Mouse (Mus musculus): ENCODE measurements around the gene Vsir. TPM values are rescaled to one million over a fixed set of nuclear protein-coding genes. Genes with fewer than 3 reads are reported as not detected.

Vsir gene
- polyA plus RNA-seq, 1 experiment from 2014 or later = 1.6 TPM

- Histone ChIP-seq H3K27me3 (peaks cover 25% of the 10 kb centered on the region), H3K9ac (replicated peaks) (no peak overlapping the region), H3K36me3 (no peaks in the 10 kb centered on the region), H3K9me3 (no peaks in the 10 kb centered on the region), H3K4me1 (replicated peaks) (peaks cover 25% of the 10 kb centered on the region), H3K4me2 (replicated peaks) (peak overlapping the region; percentile 42; the same call in 1 of the 2 replicates), H3K4me3 (replicated peaks) (no peak overlapping the region), H3K27ac (no peak overlapping the region)
- no peak for ATAC-seq
- WGBS = 85% methylated on average over 4 of the region's 4 CpGs
Measured at GRCm38 (mm10) chr10:60346056-60346455, 595 bp upstream of the Vsir start.

GRCm38 (mm10) chr10:60347768-60348610, 1.3 kb downstream of the Vsir start:
- H3K9me3 ChIP-seq = no peaks in the 10 kb centered on the region
- H3K27me3 ChIP-seq = peaks cover 25% of the 10 kb centered on the region
- no peak for ATAC-seq
- WGBS = 31% methylated on average over 9 of the region's 9 CpGs
- H3K4me3 ChIP-seq (replicated peaks) = no peak overlapping the region
- no peak overlapping the region for H3K4me2 ChIP-seq (replicated peaks)
- H3K27ac ChIP-seq = no peak overlapping the region
- no peak overlapping the region for H3K9ac ChIP-seq (replicated peaks)
- H3K36me3 ChIP-seq = no peaks in the 10 kb centered on the region
- H3K4me1 ChIP-seq (replicated peaks) = peaks cover 37% of the 10 kb centered on the region

DNA sequence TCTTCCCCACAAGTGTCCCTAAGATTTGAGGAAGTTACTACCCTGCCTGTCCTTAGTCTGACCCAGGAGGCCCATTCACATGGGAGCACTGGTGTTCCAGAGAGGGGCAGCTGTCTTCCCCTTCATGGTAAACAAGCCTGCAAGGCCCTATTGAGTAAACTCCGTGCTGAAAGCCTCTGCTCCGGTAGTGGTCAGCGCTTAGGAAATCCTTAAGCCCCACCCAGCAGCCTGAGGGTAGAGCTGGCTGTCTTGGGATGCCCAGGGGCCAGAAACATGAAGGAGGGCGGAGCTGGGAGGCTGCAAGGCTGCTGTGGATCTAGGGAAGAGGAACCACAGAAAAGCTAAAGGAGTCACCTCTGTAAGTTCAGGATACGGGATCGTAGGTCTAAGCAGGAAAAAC, 2.4 kb downstream of the Vsir start:
- H3K27ac ChIP-seq = no peak overlapping the region
- peaks cover 42% of the 10 kb centered on the region for H3K4me1 ChIP-seq (replicated peaks)
- H3K9me3 ChIP-seq = no peaks in the 10 kb centered on the region
- peaks cover 23% of the 10 kb centered on the region for H3K27me3 ChIP-seq
- ATAC-seq = no peak
- no peak overlapping the region for H3K9ac ChIP-seq (replicated peaks)
- no peak overlapping the region for H3K4me3 ChIP-seq (replicated peaks)
- 37% methylated on average over 6 of the region's 6 CpGs for WGBS
- H3K4me2 ChIP-seq (replicated peaks) = no peak overlapping the region
- H3K36me3 ChIP-seq = no peaks in the 10 kb centered on the region

DNA sequence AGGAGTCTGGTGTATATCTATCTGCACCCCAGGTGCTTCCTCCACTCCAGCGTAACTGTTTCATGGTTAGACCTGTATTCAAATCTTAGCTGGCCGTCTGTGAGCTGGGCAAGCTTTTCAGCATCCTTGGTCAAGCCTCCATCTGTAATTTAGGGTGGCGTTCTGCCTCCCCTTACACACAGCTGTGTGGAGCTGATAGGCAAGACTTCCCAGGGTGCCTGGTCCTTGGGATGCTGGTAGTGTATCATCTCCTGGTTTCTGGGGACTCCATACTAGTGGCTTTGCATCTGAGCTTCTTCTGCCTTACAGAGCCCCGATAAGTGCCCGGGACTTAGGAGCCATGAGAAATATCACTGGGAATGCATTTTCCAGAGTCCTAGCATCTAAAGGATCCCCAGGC, 3.0 kb downstream of the Vsir start:
- Histone ChIP-seq H3K9me3 (no peaks in the 10 kb centered on the region), H3K9ac (replicated peaks) (no peak overlapping the region), H3K27me3 (peaks cover 21% of the 10 kb centered on the region), H3K27ac (no peak overlapping the region), H3K4me3 (replicated peaks) (no peak overlapping the region), H3K4me1 (replicated peaks) (peaks cover 41% of the 10 kb centered on the region), H3K4me2 (replicated peaks) (no peak overlapping the region), H3K36me3 (no peaks in the 10 kb centered on the region)
- WGBS = 90% methylated on average over 5 of the region's 5 CpGs
- ATAC-seq = no peak

DNA sequence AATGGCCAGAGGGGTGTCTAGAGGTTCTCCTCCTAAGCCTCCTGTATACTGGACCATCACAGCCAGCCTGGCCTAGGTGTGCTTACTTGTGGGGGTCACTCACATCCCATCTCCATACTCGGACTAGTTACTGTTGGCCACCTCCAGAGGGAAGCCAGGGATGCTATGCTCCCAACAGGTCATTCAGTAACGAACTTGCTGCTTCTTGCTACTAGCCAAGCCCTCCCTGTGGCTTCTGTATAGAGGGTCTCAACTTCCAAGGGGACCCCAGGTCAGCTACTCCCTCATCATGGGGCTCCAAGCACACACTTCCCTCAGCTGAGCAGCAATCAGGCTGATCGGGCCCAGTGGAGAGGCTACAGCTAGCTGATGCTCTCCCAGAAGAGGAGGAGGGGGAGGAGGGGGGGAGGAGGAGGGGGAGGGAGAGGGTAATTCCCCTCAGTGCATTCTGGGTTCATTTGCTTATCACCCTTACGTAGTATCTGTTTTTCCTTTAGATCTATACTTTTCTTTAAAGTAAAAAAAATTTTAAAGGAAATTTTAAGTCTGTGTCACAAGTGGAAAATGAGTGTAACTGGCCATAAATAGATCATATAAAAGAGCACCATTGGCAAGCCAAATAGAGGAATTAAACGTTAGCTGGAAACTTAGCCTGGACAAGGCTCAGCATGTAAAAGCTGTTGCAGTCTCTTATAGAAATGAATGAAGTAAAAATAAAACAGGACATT, 3.6 kb downstream of the Vsir start:
- H3K27ac ChIP-seq = no peak overlapping the region
- H3K9ac ChIP-seq (replicated peaks) = no peak overlapping the region
- no peak overlapping the region for H3K4me2 ChIP-seq (replicated peaks)
- H3K27me3 ChIP-seq = peaks cover 21% of the 10 kb centered on the region
- H3K4me3 ChIP-seq (replicated peaks) = no peak overlapping the region
- H3K9me3 ChIP-seq = no peaks in the 10 kb centered on the region
- ATAC-seq = no peak
- no peaks in the 10 kb centered on the region for H3K36me3 ChIP-seq
- WGBS = 50% methylated on average over 5 of the region's 5 CpGs
- H3K4me1 ChIP-seq (replicated peaks) = peaks cover 36% of the 10 kb centered on the region

- no peak overlapping the region for H3K27ac ChIP-seq
- no peak overlapping the region for H3K4me2 ChIP-seq (replicated peaks)
- H3K4me3 ChIP-seq (replicated peaks) = no peak overlapping the region
- H3K9ac ChIP-seq (replicated peaks) = no peak overlapping the region
- no peak for ATAC-seq
- no peaks in the 10 kb centered on the region for H3K9me3 ChIP-seq
- peaks cover 21% of the 10 kb centered on the region for H3K27me3 ChIP-seq
- no peaks in the 10 kb centered on the region for H3K36me3 ChIP-seq
- H3K4me1 ChIP-seq (replicated peaks) = peaks cover 36% of the 10 kb centered on the region
- WGBS = 54% methylated on average over 3 of the region's 3 CpGs
Measured at GRCm38 (mm10) chr10:60350805-60351167, 4.1 kb downstream of the Vsir start.

GRCm38 (mm10) chr10:60351248-60351647, 4.6 kb downstream of the Vsir start:
- H3K4me1 ChIP-seq (replicated peaks) = peaks cover 34% of the 10 kb centered on the region
- H3K4me3 ChIP-seq (replicated peaks) = no peak overlapping the region
- no peaks in the 10 kb centered on the region for H3K9me3 ChIP-seq
- H3K36me3 ChIP-seq = no peaks in the 10 kb centered on the region
- H3K27me3 ChIP-seq = peaks cover 16% of the 10 kb centered on the region
- 29% methylated on average over 3 of the region's 3 CpGs for WGBS
- H3K9ac ChIP-seq (replicated peaks) = no peak overlapping the region
- peak; percentile 17; the same call in 1 of the 2 replicates for ATAC-seq
- no peak overlapping the region for H3K4me2 ChIP-seq (replicated peaks)
- peak overlapping the region; percentile 26; the same call in 1 of the 2 replicates for H3K27ac ChIP-seq

DNA sequence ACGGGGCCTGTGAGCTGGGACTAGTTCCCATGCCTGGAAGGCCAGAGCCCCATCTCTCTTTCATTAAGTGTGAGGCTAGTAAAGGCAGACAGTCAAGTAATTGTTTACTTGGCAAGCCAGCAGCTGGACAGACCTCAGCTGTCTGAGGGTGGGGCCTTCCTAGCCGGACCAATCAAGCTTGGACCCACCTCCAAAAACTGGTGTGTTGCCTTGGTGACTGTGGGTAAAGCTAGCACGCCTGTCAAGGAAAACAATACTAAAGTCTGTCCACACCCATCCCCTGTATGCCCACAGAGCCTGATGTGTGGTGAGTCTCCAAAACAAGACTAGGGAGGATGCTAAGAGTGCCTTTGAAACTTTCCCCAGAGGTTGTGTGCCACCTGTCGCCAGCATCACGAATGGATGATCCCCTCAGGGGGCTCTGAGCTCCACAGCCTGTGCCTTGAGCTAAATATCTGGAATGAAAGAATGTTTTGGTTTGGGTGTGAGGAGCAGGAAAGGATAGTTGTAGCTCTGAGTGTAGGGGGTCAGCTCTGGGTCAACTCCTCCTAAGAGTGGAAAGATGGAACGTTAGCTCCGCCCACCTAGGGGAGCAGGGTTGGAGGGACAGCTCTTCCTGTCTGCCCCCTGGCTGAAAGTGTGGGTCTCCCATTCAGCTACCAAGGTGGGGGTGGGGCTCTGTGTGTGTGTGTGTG, 5.3 kb downstream of the Vsir start:
- WGBS = 31% methylated on average over 7 of the region's 7 CpGs
- no peak overlapping the region for H3K4me2 ChIP-seq (replicated peaks)
- no peaks in the 10 kb centered on the region for H3K36me3 ChIP-seq
- H3K27me3 ChIP-seq = peaks cover 9% of the 10 kb centered on the region
- H3K27ac ChIP-seq = peak overlapping the region; percentile 26; the same call in 1 of the 2 replicates
- ATAC-seq = peak; percentile 27; the same call in 1 of the 2 replicates
- H3K9me3 ChIP-seq = no peaks in the 10 kb centered on the region
- peaks cover 27% of the 10 kb centered on the region for H3K4me1 ChIP-seq (replicated peaks)
- H3K4me3 ChIP-seq (replicated peaks) = no peak overlapping the region
- H3K9ac ChIP-seq (replicated peaks) = no peak overlapping the region

DNA sequence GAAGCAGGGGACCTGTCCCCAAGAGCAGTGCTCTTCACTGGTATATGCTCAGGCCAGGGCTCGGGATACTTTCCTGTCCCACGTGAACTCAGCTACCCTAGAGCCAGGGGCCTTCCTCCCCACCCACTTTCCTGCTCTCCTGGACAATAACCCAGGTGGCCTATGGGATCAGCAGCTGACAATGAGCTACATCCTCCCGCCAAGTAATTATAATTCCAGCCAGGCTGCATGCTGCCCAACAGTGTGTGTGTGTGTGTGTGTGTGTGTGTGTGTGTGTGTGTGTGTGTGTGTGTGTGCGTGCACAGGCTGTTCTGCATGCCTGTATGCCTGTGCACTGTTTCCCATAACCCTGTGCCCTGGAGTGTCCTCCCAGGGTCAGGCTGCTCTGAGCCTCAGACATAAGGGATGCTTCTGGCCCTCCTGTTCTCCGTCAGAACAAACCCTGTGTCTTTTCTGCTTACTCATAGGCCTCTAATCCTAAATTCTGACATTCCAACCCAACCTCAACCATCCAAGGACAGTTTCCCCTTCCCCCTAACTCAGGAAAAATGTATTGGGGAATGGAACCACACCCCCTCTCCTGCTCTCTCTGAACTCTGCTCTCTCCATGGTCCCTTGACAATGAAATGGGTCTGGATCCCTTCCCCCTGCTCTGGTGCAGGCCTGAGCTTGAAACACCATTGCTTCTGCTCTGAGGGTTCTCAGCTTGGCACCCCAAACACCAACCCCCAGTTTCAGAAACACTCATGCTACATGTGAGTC, 6.8 kb downstream of the Vsir start:
- WGBS = 59% methylated on average over 5 of the region's 5 CpGs
- no peak overlapping the region for H3K27ac ChIP-seq
- H3K36me3 ChIP-seq = no peaks in the 10 kb centered on the region
- H3K4me3 ChIP-seq (replicated peaks) = no peak overlapping the region
- H3K4me1 ChIP-seq (replicated peaks) = peaks cover 24% of the 10 kb centered on the region
- no peak overlapping the region for H3K4me2 ChIP-seq (replicated peaks)
- H3K9me3 ChIP-seq = no peaks in the 10 kb centered on the region
- no peak overlapping the region for H3K9ac ChIP-seq (replicated peaks)
- no peak for ATAC-seq
- H3K27me3 ChIP-seq = no peaks in the 10 kb centered on the region; the same call in 1 of the 2 replicates

DNA sequence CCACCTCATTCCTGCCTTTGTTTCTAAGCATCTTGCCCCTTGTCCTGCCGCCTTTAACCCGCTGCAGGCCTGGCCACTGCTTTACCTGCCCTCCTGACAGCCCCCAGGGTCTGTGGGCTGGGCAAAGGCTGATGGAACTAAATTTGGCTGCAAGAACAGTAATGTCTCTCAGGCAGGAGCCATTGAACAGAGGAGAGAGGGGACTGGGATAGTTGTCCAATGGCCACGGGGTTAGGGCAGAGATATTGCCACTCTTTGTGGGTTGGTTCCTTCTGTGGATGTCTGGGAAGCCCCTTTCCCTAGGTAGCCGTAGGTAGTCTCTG, 7.3 kb downstream of the Vsir start:
- Histone ChIP-seq H3K9ac (replicated peaks) (no peak overlapping the region), H3K4me1 (replicated peaks) (peaks cover 24% of the 10 kb centered on the region)
- WGBS = 90% methylated on average over 4 of the region's 4 CpGs

DNA sequence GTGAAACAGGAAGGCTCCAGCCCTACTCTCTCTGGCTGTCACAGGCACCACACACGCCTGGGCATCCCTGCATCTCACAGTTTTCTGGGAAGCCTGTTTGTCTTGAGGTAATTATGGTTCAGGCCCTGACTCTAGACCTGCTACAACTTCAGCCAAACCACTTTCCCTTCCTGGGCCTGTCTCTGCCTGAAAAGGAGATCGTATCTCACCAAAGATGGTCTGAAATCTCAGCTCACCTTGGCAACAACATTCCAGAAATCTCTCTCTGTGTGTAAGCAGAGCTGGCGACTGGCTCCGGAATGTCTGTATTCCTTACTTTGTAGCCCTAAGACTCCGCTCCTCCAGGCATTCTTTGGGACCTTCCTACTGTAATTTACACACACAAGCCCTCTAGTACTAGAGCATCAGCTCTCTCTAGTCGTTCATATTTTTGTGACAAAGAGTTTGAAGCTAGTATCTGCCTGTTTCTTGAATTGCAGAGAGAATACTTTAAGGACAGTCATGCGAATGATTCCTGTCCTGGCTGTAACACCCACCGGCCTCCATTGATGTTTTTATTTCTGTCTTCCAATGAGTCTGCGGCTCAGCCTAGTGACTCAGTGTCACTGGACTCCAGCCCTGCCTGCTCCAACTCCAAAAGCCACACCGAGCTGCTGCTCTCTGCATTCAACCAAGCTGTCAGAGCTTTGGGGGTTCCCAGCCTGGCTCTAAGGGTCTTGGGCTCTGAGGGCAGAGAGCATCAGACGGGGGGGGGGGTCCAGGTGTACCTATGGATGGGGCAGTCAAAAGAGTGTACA, 8.4 kb downstream of the Vsir start:
- H3K4me1 ChIP-seq (replicated peaks) = peaks cover 19% of the 10 kb centered on the region
- no peak overlapping the region for H3K9ac ChIP-seq (replicated peaks)
- H3K27me3 ChIP-seq = no peaks in the 10 kb centered on the region
- no peaks in the 10 kb centered on the region for H3K36me3 ChIP-seq
- H3K4me2 ChIP-seq (replicated peaks) = no peak overlapping the region
- no peak for ATAC-seq
- no peaks in the 10 kb centered on the region for H3K9me3 ChIP-seq
- H3K4me3 ChIP-seq (replicated peaks) = no peak overlapping the region
- H3K27ac ChIP-seq = no peak overlapping the region
- 81% methylated on average over 11 of the region's 11 CpGs for WGBS

More for the DNA sequence above, 7.3 kb downstream of the Vsir start:
- ATAC-seq = no peak
- Histone ChIP-seq H3K9me3 (no peaks in the 10 kb centered on the region), H3K4me2 (replicated peaks) (no peak overlapping the region), H3K27me3 (no peaks in the 10 kb centered on the region), H3K4me3 (replicated peaks) (no peak overlapping the region), H3K36me3 (no peaks in the 10 kb centered on the region), H3K27ac (no peak overlapping the region)
